8 mouse cellular contexts compared by ENCODE assay signal in genomic region chr9:118871089-118871488, GRCm38 (mm10). TPM values are rescaled to one million over a fixed set of nuclear protein-coding genes. Genes with fewer than 3 reads are reported as not detected.
A peak's percentile ranks its signal among the peaks of the same experiment; 100 is the strongest.
DNase-seq lines count a peak whose midpoint lies in the region; ATAC-seq and TF ChIP-seq lines count a peak whose summit lies in the region.

No protein-coding gene starts in this region.

- no peaks in the 10 kb centered on the region for H3K27me3 ChIP-seq in hindbrain, embryonic 14.5 days (ENCODE audit: control insufficient read depth, insufficient read depth, low read length)
- no peaks in the 10 kb centered on the region for H3K27me3 ChIP-seq in hindbrain, embryonic 10.5 days (ENCODE audit: insufficient read depth, poor library complexity, severe bottlenecking)
- no peaks in the 10 kb centered on the region for H3K27me3 ChIP-seq in forebrain, embryonic 15.5 days
- H3K27me3 ChIP-seq in limb, embryonic 14.5 days (ENCODE audit: control insufficient read depth, insufficient read depth, low read length), result no peaks in the 10 kb centered on the region

- no peak overlapping the region for H3K27ac ChIP-seq in hindbrain, embryonic 14.5 days
- H3K27ac ChIP-seq in hindbrain, embryonic 10.5 days, result no peak overlapping the region
- H3K27ac ChIP-seq in forebrain, embryonic 15.5 days (replicated peaks), result no peak overlapping the region
- H3K27ac ChIP-seq in limb, embryonic 14.5 days (replicated peaks; ENCODE audit: low read depth, low read length), result no peak overlapping the region

- no peaks in the 10 kb centered on the region for H3K9me3 ChIP-seq in hindbrain, embryonic 14.5 days (ENCODE audit: control insufficient read depth, low read length)
- H3K9me3 ChIP-seq in hindbrain, embryonic 10.5 days, result no peaks in the 10 kb centered on the region
- no peaks in the 10 kb centered on the region for H3K9me3 ChIP-seq in forebrain, embryonic 15.5 days
- H3K9me3 ChIP-seq in limb, embryonic 14.5 days (ENCODE audit: control insufficient read depth, low read length), result no peaks in the 10 kb centered on the region

- WGBS in hindbrain, embryonic 14.5 days, result 55% methylated on average over 4 of the region's 4 CpGs
- 57% methylated on average over 4 of the region's 4 CpGs for WGBS in hindbrain, embryonic 10.5 days
- WGBS in forebrain, embryonic 15.5 days, result 53% methylated on average over 4 of the region's 4 CpGs
- 49% methylated on average over 4 of the region's 4 CpGs for WGBS in limb, embryonic 14.5 days

- no peak for TF ChIP-seq POLR2A in limb, embryonic 14.5 days (IDR thresholded peaks at IDR 0.05; ENCODE audit: borderline replicate concordance, extremely low read depth, insufficient read depth, insufficient read length)

- no peak overlapping the region for H3K4me2 ChIP-seq in hindbrain, embryonic 14.5 days (replicated peaks)
- no peak overlapping the region for H3K4me2 ChIP-seq in forebrain, embryonic 15.5 days (replicated peaks)
- H3K4me2 ChIP-seq in limb, embryonic 14.5 days (replicated peaks; ENCODE audit: low read depth, low read length, severe bottlenecking), result no peak overlapping the region

- peak; percentile 75 for DNase-seq in hindbrain, embryonic 14.5 days (ENCODE audit: low spot score)
- no peak for DNase-seq in hindbrain, embryonic 10.5 days (ENCODE audit: low spot score)
- DNase-seq in CD4-positive helper T cell, adult 2 months (ENCODE audit: low read depth, low spot score), result peak; percentile 41
- peak; percentile 64 for DNase-seq in NIH3T3 (ENCODE audit: low read depth)
- DNase-seq in limb, embryonic 14.5 days (ENCODE audit: low spot score), result peak; percentile 36
- peak; percentile 24 for DNase-seq in right cerebral cortex, postnatal 14 days
- no peak for DNase-seq in urinary bladder, postnatal 10 days (ENCODE audit: low spot score)

- H3K4me1 ChIP-seq in hindbrain, embryonic 14.5 days (replicated peaks; ENCODE audit: control insufficient read depth, insufficient read depth, low read length), result no peaks in the 10 kb centered on the region
- peaks cover 17% of the 10 kb centered on the region for H3K4me1 ChIP-seq in hindbrain, embryonic 10.5 days (replicated peaks)
- H3K4me1 ChIP-seq in forebrain, embryonic 15.5 days, result no peaks in the 10 kb centered on the region
- H3K4me1 ChIP-seq in limb, embryonic 14.5 days (ENCODE audit: control insufficient read depth, insufficient read depth, low read length), result peaks cover 10% of the 10 kb centered on the region

- no peak overlapping the region for H3K9ac ChIP-seq in hindbrain, embryonic 14.5 days
- no peak overlapping the region for H3K9ac ChIP-seq in forebrain, embryonic 15.5 days (replicated peaks)
- no peak overlapping the region for H3K9ac ChIP-seq in limb, embryonic 14.5 days (ENCODE audit: low read depth, low read length, severe bottlenecking)

- no peaks in the 10 kb centered on the region for H3K36me3 ChIP-seq in hindbrain, embryonic 14.5 days (replicated peaks; ENCODE audit: control insufficient read depth, insufficient read depth)
- peaks cover 13% of the 10 kb centered on the region; the same call in 1 of the 2 replicates for H3K36me3 ChIP-seq in hindbrain, embryonic 10.5 days
- no peaks in the 10 kb centered on the region for H3K36me3 ChIP-seq in forebrain, embryonic 15.5 days
- peaks cover 5% of the 10 kb centered on the region; the same call in 1 of the 2 replicates for H3K36me3 ChIP-seq in limb, embryonic 14.5 days (ENCODE audit: control insufficient read depth, insufficient read depth, low read length)

- no peak overlapping the region for H3K4me3 ChIP-seq in hindbrain, embryonic 14.5 days (replicated peaks; ENCODE audit: low read length)
- H3K4me3 ChIP-seq in hindbrain, embryonic 10.5 days, result no peak overlapping the region
- H3K4me3 ChIP-seq in forebrain, embryonic 15.5 days, result no peak overlapping the region
- H3K4me3 ChIP-seq in limb, embryonic 14.5 days (replicated peaks; ENCODE audit: low read length), result no peak overlapping the region

- no peak for ATAC-seq in hindbrain, embryonic 14.5 days (ENCODE audit: low FRiP score)
- 0 out of 2 replicates have a peak, but pooled peaks have one; percentile 35 for ATAC-seq in forebrain, embryonic 15.5 days (replicated peaks)
- ATAC-seq in limb, embryonic 14.5 days (ENCODE audit: low FRiP score, low read depth), result 0 out of 2 replicates have a peak, but pooled peaks have one; percentile 54

RNA-seq across cellular contexts. Expression of gene Ctdspl, which starts 55.2 kb away (rescaled TPM):
- 7.5 and 7.7 TPM in 2 replicates for polyA plus RNA-seq in hindbrain, embryonic 14.5 days (2014; fragmentation: Nextera tagmentation; extraction: Ambion mirVana)
- 6.8 and 8.3 TPM in 2 replicates for polyA plus RNA-seq in hindbrain, embryonic 10.5 days (2016; fragmentation: Nextera tagmentation; extraction: Ambion mirVana)
- 5.6 and 7.7 TPM in 2 replicates for polyA plus RNA-seq in forebrain, embryonic 15.5 days (2015; fragmentation: Nextera tagmentation; extraction: Ambion mirVana)
- polyA plus RNA-seq in limb, embryonic 14.5 days (2012; rRNA removed), result 38.0 and 43.5 TPM in 2 replicates
- polyA plus RNA-seq in limb, embryonic 14.5 days (2014; fragmentation: Nextera tagmentation; extraction: Ambion mirVana), result 23.8 and 28.6 TPM in 2 replicates

Comparison
In these comparisons a context has a peak if more than half of its experiments do, and no peak if none do; other contexts are left out.
1. DNase-seq: peak in hindbrain, embryonic 14.5 days (single experiment), CD4-positive helper T cell, adult 2 months (single experiment), NIH3T3 (single experiment), limb, embryonic 14.5 days (single experiment) and right cerebral cortex, postnatal 14 days (single experiment); none in hindbrain, embryonic 10.5 days (single experiment) and urinary bladder, postnatal 10 days (single experiment).